Mouse (Mus musculus): Measurements from ENCODE around the gene Samhd1. TPM values are rescaled to one million over a fixed set of nuclear protein-coding genes. Genes with fewer than 3 reads are reported as not detected.

Gene Samhd1
- polyA plus RNA-seq, 1 experiment, result 0.75 TPM

- no peaks in the 10 kb centered on the region for H3K4me1 ChIP-seq (ENCODE audit: control insufficient read depth)
- peaks cover 74% of the 10 kb centered on the region for H3K36me3 ChIP-seq (ENCODE audit: control insufficient read depth)
- H3K27me3 ChIP-seq (ENCODE audit: control insufficient read depth), result no peaks in the 10 kb centered on the region
- H3K9me3 ChIP-seq (ENCODE audit: control insufficient read depth, low read length), result no peaks in the 10 kb centered on the region
- H3K4me3 ChIP-seq (replicated peaks), result no peak overlapping the region
- TF ChIP-seq GATA1 (IDR thresholded peaks at IDR 0.05; ENCODE audit: low read length) (no peak), TAL1 (IDR thresholded peaks at IDR 0.05; ENCODE audit: low read length) (no peak)
Measured at GRCm38 (mm10) chr2:157116964-157117363, 18.1 kb downstream of the Samhd1 start.

- Histone ChIP-seq H3K4me3 (replicated peaks) (no peak overlapping the region), H3K9me3 (ENCODE audit: control insufficient read depth, low read length) (no peaks in the 10 kb centered on the region), H3K36me3 (ENCODE audit: control insufficient read depth) (peaks cover 77% of the 10 kb centered on the region), H3K27me3 (ENCODE audit: control insufficient read depth) (no peaks in the 10 kb centered on the region), H3K4me1 (ENCODE audit: control insufficient read depth) (no peaks in the 10 kb centered on the region)
- no peak for TF ChIP-seq TAL1 (IDR thresholded peaks at IDR 0.05; ENCODE audit: low read length)
- no peak for TF ChIP-seq GATA1 (IDR thresholded peaks at IDR 0.05; ENCODE audit: low read length)
Measured at GRCm38 (mm10) chr2:157108236-157108635, 26.8 kb downstream of the Samhd1 start.

GRCm38 (mm10) chr2:157104454-157104853 is 30.6 kb downstream of the Samhd1 start:
- Histone ChIP-seq H3K36me3 (ENCODE audit: control insufficient read depth) (peaks cover 75% of the 10 kb centered on the region), H3K9me3 (ENCODE audit: control insufficient read depth, low read length) (no peaks in the 10 kb centered on the region), H3K4me1 (ENCODE audit: control insufficient read depth) (no peaks in the 10 kb centered on the region), H3K27me3 (ENCODE audit: control insufficient read depth) (no peaks in the 10 kb centered on the region), H3K4me3 (replicated peaks) (no peak overlapping the region)
- TF ChIP-seq GATA1 (IDR thresholded peaks at IDR 0.05; ENCODE audit: low read length) (no peak), TAL1 (IDR thresholded peaks at IDR 0.05; ENCODE audit: low read length) (no peak)

- no peaks in the 10 kb centered on the region for H3K9me3 ChIP-seq (ENCODE audit: control insufficient read depth, low read length)
- no peak overlapping the region for H3K4me3 ChIP-seq (replicated peaks)
- peaks cover 72% of the 10 kb centered on the region for H3K36me3 ChIP-seq (ENCODE audit: control insufficient read depth)
- no peak for TF ChIP-seq TAL1 (IDR thresholded peaks at IDR 0.05; ENCODE audit: low read length)
- no peak for TF ChIP-seq GATA1 (IDR thresholded peaks at IDR 0.05; ENCODE audit: low read length)
- no peaks in the 10 kb centered on the region for H3K4me1 ChIP-seq (ENCODE audit: control insufficient read depth)
- H3K27me3 ChIP-seq (ENCODE audit: control insufficient read depth), result no peaks in the 10 kb centered on the region
Measured at GRCm38 (mm10) chr2:157102256-157102655, 32.8 kb downstream of the Samhd1 start.

GRCm38 (mm10) chr2:157101650-157102049 is 33.4 kb downstream of the Samhd1 start:
- TF ChIP-seq TAL1 (IDR thresholded peaks at IDR 0.05; ENCODE audit: low read length) (no peak), GATA1 (IDR thresholded peaks at IDR 0.05; ENCODE audit: low read length) (no peak)
- Histone ChIP-seq H3K27me3 (ENCODE audit: control insufficient read depth) (no peaks in the 10 kb centered on the region), H3K36me3 (ENCODE audit: control insufficient read depth) (peaks cover 69% of the 10 kb centered on the region), H3K9me3 (ENCODE audit: control insufficient read depth, low read length) (no peaks in the 10 kb centered on the region), H3K4me3 (replicated peaks) (no peak overlapping the region), H3K4me1 (ENCODE audit: control insufficient read depth) (no peaks in the 10 kb centered on the region)

- Histone ChIP-seq H3K9me3 (ENCODE audit: control insufficient read depth, low read length) (no peaks in the 10 kb centered on the region), H3K4me1 (ENCODE audit: control insufficient read depth) (no peaks in the 10 kb centered on the region), H3K4me3 (replicated peaks) (no peak overlapping the region), H3K27me3 (ENCODE audit: control insufficient read depth) (no peaks in the 10 kb centered on the region), H3K36me3 (ENCODE audit: control insufficient read depth) (peaks cover 64% of the 10 kb centered on the region)
- TF ChIP-seq GATA1 (IDR thresholded peaks at IDR 0.05; ENCODE audit: low read length), result no peak
- no peak for TF ChIP-seq TAL1 (IDR thresholded peaks at IDR 0.05; ENCODE audit: low read length)
Measured at GRCm38 (mm10) chr2:157100319-157100605, 34.8 kb downstream of the Samhd1 start.

DNA sequence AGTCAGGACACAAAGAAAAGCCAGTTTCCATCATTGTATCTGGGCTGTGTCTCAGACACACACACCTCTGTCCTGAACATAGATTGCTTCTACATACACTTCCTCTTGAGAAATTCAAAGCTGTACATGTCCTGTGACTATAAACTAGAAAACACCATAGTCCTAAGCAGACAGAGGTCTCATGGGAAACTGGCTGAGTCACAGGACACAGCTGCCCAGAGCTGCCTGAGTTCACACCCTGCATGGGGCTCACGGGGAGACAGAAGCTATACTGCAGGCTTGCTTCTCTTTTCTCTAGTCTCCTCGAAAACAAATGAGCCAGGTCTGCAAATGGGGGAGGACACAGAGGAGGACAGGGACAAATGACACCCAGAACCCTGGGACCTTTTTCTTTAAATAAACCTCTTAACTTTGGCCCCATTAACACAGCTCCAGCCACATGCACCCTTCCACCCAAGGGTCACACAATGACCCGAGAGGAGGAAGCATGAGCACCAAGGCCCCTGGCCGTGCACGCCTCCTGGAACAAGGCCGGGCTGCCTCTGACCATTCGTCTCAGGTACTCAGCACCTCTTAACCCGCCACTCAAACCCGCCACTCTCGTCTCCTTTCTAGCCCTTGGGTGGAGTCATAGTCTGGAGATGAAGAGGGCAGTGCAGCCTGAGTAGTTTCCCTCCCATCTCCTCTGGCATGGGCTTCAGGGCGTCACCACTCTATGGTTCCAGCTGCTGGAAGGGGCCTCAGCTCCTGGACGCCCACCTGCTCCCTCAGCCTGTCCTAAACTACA is 35.3 kb downstream of the Samhd1 start:
- no peaks in the 10 kb centered on the region for H3K9me3 ChIP-seq (ENCODE audit: control insufficient read depth, low read length)

GRCm38 (mm10) chr2:157095005-157095755 is 39.9 kb downstream of the Samhd1 start:
- H3K9me3 ChIP-seq (ENCODE audit: control insufficient read depth, low read length), result no peaks in the 10 kb centered on the region
- H3K27me3 ChIP-seq (ENCODE audit: control insufficient read depth), result no peaks in the 10 kb centered on the region
- no peak overlapping the region for H3K4me3 ChIP-seq (replicated peaks)
- H3K4me1 ChIP-seq (ENCODE audit: control insufficient read depth), result no peaks in the 10 kb centered on the region
- peaks cover 30% of the 10 kb centered on the region for H3K36me3 ChIP-seq (ENCODE audit: control insufficient read depth)
- TF ChIP-seq GATA1 (IDR thresholded peaks at IDR 0.05; ENCODE audit: low read length) (no peak), TAL1 (IDR thresholded peaks at IDR 0.05; ENCODE audit: low read length) (no peak)

More for the DNA sequence above, 35.3 kb downstream of the Samhd1 start:
- no peak for TF ChIP-seq TAL1 (IDR thresholded peaks at IDR 0.05; ENCODE audit: low read length)
- TF ChIP-seq GATA1 (IDR thresholded peaks at IDR 0.05; ENCODE audit: low read length), result no peak
- H3K36me3 ChIP-seq (ENCODE audit: control insufficient read depth), result peaks cover 59% of the 10 kb centered on the region
- H3K4me1 ChIP-seq (ENCODE audit: control insufficient read depth), result no peaks in the 10 kb centered on the region
- no peaks in the 10 kb centered on the region for H3K27me3 ChIP-seq (ENCODE audit: control insufficient read depth)
- no peak overlapping the region for H3K4me3 ChIP-seq (replicated peaks)

- Histone ChIP-seq H3K27me3 (ENCODE audit: control insufficient read depth) (no peaks in the 10 kb centered on the region), H3K36me3 (ENCODE audit: control insufficient read depth) (peaks cover 6% of the 10 kb centered on the region), H3K9me3 (ENCODE audit: control insufficient read depth, low read length) (no peaks in the 10 kb centered on the region), H3K4me3 (replicated peaks) (no peak overlapping the region), H3K4me1 (ENCODE audit: control insufficient read depth) (no peaks in the 10 kb centered on the region)
- no peak for TF ChIP-seq GATA1 (IDR thresholded peaks at IDR 0.05; ENCODE audit: low read length)
- no peak for TF ChIP-seq TAL1 (IDR thresholded peaks at IDR 0.05; ENCODE audit: low read length)
Measured at GRCm38 (mm10) chr2:157092024-157092423, 43.0 kb downstream of the Samhd1 start.

Measured in erythroblast, embryonic 14.5 days (primary cell).